Mouse (Mus musculus) CD4-positive, CD25-positive, alpha-beta regulatory T cell (primary cell): ENCODE measurements around the gene Cryz. TPM values are rescaled to one million over a fixed set of nuclear protein-coding genes. Genes with fewer than 3 reads are reported as not detected.

Experiments
- polyA plus RNA-seq: library from polyadenylated mRNA; unstranded; fragments of 100-300 nt; shearing (Covaris generic); gene quantifications from one replicate; pipeline ENCODE4 v1.2.1, GENCODE M21; 2017

Gene Cryz
- polyA plus RNA-seq: 3.2 TPM

GRCm38 (mm10) chr3:154596488-154596933 is at the start of gene Cryz:
TSS of gene Cryz (plus strand) at chr3:154596711.

GRCm38 (mm10) chr3:154596934-154597554 is 533 bp downstream of the Cryz start, which contains the start of gene Tyw3:
TSS of gene Tyw3 (minus strand) at chr3:154597104.

GRCm38 (mm10) chr3:154663545-154663944 is 67.0 kb downstream of the Cryz start, which contains the start of gene Erich3:
TSS of gene Erich3 (plus strand) at chr3:154663859.

Other genes with a start within 250 kb of the Cryz start
- 5.8 TPM for gene Tyw3, start 393 bp downstream of the Cryz start, polyA plus RNA-seq
- gene Erich3, start 67.1 kb downstream of the Cryz start, polyA plus RNA-seq: 0.37 TPM